Mouse (Mus musculus): ENCODE data around the gene Grk5. TPM values are rescaled to one million over a fixed set of nuclear protein-coding genes. Genes with fewer than 3 reads are reported as not detected.

Gene Grk5
- polyA plus RNA-seq, 1 experiment from 2014 or later: 2.9 TPM

GRCm38 (mm10) chr19:60955712-60956111, 66.2 kb downstream of the Grk5 start:
- no peak overlapping the region for H3K4me2 ChIP-seq
- 87% methylated on average over 1 of the region's 1 CpGs for WGBS

GRCm38 (mm10) chr19:60956198-60956750, 66.7 kb downstream of the Grk5 start:
- Histone ChIP-seq H3K27ac (ENCODE audit: low read depth, low read length) (no peak overlapping the region), H3K9me3 (ENCODE audit: control insufficient read depth, low read length) (no peaks in the 10 kb centered on the region), H3K4me3 (ENCODE audit: low read depth, low read length) (no peak overlapping the region), H3K4me2 (no peak overlapping the region), H3K27me3 (replicated peaks; ENCODE audit: control insufficient read depth, insufficient read depth, low read length) (no peaks in the 10 kb centered on the region), H3K4me1 (replicated peaks; ENCODE audit: control insufficient read depth, insufficient read depth, low read length) (no peaks in the 10 kb centered on the region), H3K36me3 (ENCODE audit: control insufficient read depth, insufficient read depth, low read length) (no peaks in the 10 kb centered on the region), H3K9ac (ENCODE audit: low read depth, low read length) (no peak overlapping the region)
- ATAC-seq (replicated peaks; ENCODE audit: low FRiP score) (no peak), DNase-seq (ENCODE audit: low spot score) (no peak)

More at GRCm38 (mm10) chr19:60955712-60956111, 66.2 kb downstream of the Grk5 start:
- Histone ChIP-seq H3K36me3 (ENCODE audit: control insufficient read depth, insufficient read depth, low read length) (no peaks in the 10 kb centered on the region), H3K4me1 (replicated peaks; ENCODE audit: control insufficient read depth, insufficient read depth, low read length) (no peaks in the 10 kb centered on the region), H3K9me3 (ENCODE audit: control insufficient read depth, low read length) (no peaks in the 10 kb centered on the region), H3K27me3 (replicated peaks; ENCODE audit: control insufficient read depth, insufficient read depth, low read length) (no peaks in the 10 kb centered on the region), H3K27ac (ENCODE audit: low read depth, low read length) (no peak overlapping the region), H3K4me3 (ENCODE audit: low read depth, low read length) (no peak overlapping the region), H3K9ac (ENCODE audit: low read depth, low read length) (no peak overlapping the region)
- DNase-seq (ENCODE audit: low spot score) (no peak), ATAC-seq (replicated peaks; ENCODE audit: low FRiP score) (no peak)

DNA sequence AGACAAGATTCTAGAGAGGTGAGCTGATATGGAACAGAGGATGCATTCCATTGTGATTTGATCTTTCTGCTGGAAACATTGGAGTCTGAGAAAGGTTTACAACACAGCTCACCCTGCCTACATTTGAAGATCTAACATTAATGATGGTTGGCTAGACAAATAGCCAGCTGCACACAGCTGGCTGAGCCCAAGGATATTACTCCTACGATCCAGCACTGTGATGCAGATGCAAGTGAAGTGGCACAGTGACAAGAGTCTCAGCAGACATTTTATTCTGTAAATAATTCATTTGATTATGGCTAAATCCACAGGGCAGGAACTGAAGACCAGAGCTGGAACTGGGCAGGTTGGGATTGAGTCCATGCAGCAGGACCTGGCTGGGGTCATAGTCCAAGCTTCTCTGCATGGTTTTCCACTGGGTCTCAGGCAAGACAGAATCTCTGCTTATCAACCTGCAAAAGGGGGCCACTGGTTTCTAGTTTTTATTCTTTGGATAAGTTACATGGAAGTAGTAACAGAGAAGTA, 70.2 kb downstream of the Grk5 start:
- ATAC-seq (replicated peaks; ENCODE audit: low FRiP score) (no peak), DNase-seq (ENCODE audit: low spot score) (no peak)
- Histone ChIP-seq H3K9me3 (ENCODE audit: control insufficient read depth, low read length) (no peaks in the 10 kb centered on the region), H3K4me1 (replicated peaks; ENCODE audit: control insufficient read depth, insufficient read depth, low read length) (no peaks in the 10 kb centered on the region), H3K4me2 (no peak overlapping the region), H3K27me3 (replicated peaks; ENCODE audit: control insufficient read depth, insufficient read depth, low read length) (no peaks in the 10 kb centered on the region), H3K9ac (ENCODE audit: low read depth, low read length) (no peak overlapping the region), H3K27ac (ENCODE audit: low read depth, low read length) (no peak overlapping the region), H3K4me3 (ENCODE audit: low read depth, low read length) (no peak overlapping the region), H3K36me3 (ENCODE audit: control insufficient read depth, insufficient read depth, low read length) (no peaks in the 10 kb centered on the region)
- 84% methylated on average over 1 of the region's 1 CpGs for WGBS

GRCm38 (mm10) chr19:60962358-60963061, 73.0 kb downstream of the Grk5 start:
- Histone ChIP-seq H3K9me3 (ENCODE audit: control insufficient read depth, low read length) (no peaks in the 10 kb centered on the region), H3K4me1 (replicated peaks; ENCODE audit: control insufficient read depth, insufficient read depth, low read length) (no peaks in the 10 kb centered on the region), H3K27ac (ENCODE audit: low read depth, low read length) (no peak overlapping the region), H3K36me3 (ENCODE audit: control insufficient read depth, insufficient read depth, low read length) (no peaks in the 10 kb centered on the region), H3K27me3 (replicated peaks; ENCODE audit: control insufficient read depth, insufficient read depth, low read length) (no peaks in the 10 kb centered on the region), H3K4me2 (no peak overlapping the region), H3K9ac (ENCODE audit: low read depth, low read length) (no peak overlapping the region), H3K4me3 (ENCODE audit: low read depth, low read length) (no peak overlapping the region)
- 76% methylated on average over 7 of the region's 7 CpGs for WGBS
- ATAC-seq (replicated peaks; ENCODE audit: low FRiP score): no peak
- DNase-seq (ENCODE audit: low spot score): no peak

DNA sequence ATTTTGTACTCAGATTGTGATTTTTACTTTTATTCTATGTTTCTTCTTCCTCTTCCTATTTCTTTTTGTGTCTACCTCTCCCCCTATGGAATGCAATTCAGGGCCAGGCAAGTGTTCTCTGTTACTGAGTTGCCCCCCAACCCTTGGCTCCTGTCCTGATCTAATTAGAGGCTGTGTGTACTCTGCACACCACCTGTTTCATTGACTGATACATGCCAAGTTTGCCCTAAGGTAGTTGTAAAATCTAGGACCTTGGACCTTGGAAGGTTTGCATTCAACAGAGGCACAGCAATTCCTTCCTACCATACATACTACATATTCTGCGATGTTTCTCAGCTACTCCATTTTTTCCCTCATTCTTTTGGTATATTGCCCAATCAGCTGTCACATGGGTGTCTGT, 78.4 kb downstream of the Grk5 start:
- Histone ChIP-seq H3K27me3 (replicated peaks; ENCODE audit: control insufficient read depth, insufficient read depth, low read length) (no peaks in the 10 kb centered on the region), H3K4me2 (no peak overlapping the region), H3K36me3 (ENCODE audit: control insufficient read depth, insufficient read depth, low read length) (no peaks in the 10 kb centered on the region), H3K4me3 (ENCODE audit: low read depth, low read length) (no peak overlapping the region), H3K27ac (ENCODE audit: low read depth, low read length) (no peak overlapping the region), H3K4me1 (replicated peaks; ENCODE audit: control insufficient read depth, insufficient read depth, low read length) (no peaks in the 10 kb centered on the region), H3K9ac (ENCODE audit: low read depth, low read length) (no peak overlapping the region), H3K9me3 (ENCODE audit: control insufficient read depth, low read length) (no peaks in the 10 kb centered on the region)
- no peak for DNase-seq (ENCODE audit: low spot score)
- no peak for ATAC-seq (replicated peaks; ENCODE audit: low FRiP score)
- WGBS: 82% methylated on average over 1 of the region's 1 CpGs

DNA sequence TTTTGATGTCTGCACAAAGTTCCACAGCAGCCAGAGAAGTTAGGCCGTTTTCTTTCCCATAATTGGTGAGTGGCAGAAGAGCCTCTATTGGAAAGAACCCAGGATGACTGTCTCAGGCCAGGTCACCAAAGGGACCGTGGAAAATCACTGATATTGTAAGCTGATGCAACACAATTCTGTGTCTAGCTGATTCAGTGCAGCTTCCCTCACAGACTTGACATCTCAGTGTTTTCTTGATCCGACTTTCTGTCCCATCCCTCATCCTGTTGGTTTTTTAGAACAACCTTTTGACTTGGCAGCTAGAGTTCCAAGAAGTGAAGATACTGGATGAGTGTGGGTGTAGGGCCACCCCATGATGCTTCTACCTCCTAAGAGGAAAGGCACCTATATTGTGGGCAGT, 80.9 kb downstream of the Grk5 start:
- Histone ChIP-seq H3K9me3 (ENCODE audit: control insufficient read depth, low read length) (no peaks in the 10 kb centered on the region), H3K27ac (ENCODE audit: low read depth, low read length) (no peak overlapping the region), H3K9ac (ENCODE audit: low read depth, low read length) (no peak overlapping the region), H3K4me3 (ENCODE audit: low read depth, low read length) (no peak overlapping the region), H3K4me2 (no peak overlapping the region), H3K27me3 (replicated peaks; ENCODE audit: control insufficient read depth, insufficient read depth, low read length) (no peaks in the 10 kb centered on the region), H3K4me1 (replicated peaks; ENCODE audit: control insufficient read depth, insufficient read depth, low read length) (no peaks in the 10 kb centered on the region), H3K36me3 (ENCODE audit: control insufficient read depth, insufficient read depth, low read length) (no peaks in the 10 kb centered on the region)
- DNase-seq (ENCODE audit: low spot score): no peak
- 65% methylated on average over 3 of the region's 3 CpGs for WGBS
- no peak for ATAC-seq (replicated peaks; ENCODE audit: low FRiP score)

GRCm38 (mm10) chr19:60971598-60971997, 82.0 kb downstream of the Grk5 start:
- Histone ChIP-seq H3K4me3 (ENCODE audit: low read depth, low read length) (no peak overlapping the region), H3K9ac (ENCODE audit: low read depth, low read length) (no peak overlapping the region), H3K27ac (ENCODE audit: low read depth, low read length) (no peak overlapping the region), H3K27me3 (replicated peaks; ENCODE audit: control insufficient read depth, insufficient read depth, low read length) (no peaks in the 10 kb centered on the region), H3K9me3 (ENCODE audit: control insufficient read depth, low read length) (no peaks in the 10 kb centered on the region), H3K4me2 (no peak overlapping the region), H3K36me3 (ENCODE audit: control insufficient read depth, insufficient read depth, low read length) (no peaks in the 10 kb centered on the region), H3K4me1 (replicated peaks; ENCODE audit: control insufficient read depth, insufficient read depth, low read length) (no peaks in the 10 kb centered on the region)
- ATAC-seq (replicated peaks; ENCODE audit: low FRiP score) (no peak), DNase-seq (ENCODE audit: low spot score) (no peak)
- 89% methylated on average over 1 of the region's 1 CpGs for WGBS

DNA sequence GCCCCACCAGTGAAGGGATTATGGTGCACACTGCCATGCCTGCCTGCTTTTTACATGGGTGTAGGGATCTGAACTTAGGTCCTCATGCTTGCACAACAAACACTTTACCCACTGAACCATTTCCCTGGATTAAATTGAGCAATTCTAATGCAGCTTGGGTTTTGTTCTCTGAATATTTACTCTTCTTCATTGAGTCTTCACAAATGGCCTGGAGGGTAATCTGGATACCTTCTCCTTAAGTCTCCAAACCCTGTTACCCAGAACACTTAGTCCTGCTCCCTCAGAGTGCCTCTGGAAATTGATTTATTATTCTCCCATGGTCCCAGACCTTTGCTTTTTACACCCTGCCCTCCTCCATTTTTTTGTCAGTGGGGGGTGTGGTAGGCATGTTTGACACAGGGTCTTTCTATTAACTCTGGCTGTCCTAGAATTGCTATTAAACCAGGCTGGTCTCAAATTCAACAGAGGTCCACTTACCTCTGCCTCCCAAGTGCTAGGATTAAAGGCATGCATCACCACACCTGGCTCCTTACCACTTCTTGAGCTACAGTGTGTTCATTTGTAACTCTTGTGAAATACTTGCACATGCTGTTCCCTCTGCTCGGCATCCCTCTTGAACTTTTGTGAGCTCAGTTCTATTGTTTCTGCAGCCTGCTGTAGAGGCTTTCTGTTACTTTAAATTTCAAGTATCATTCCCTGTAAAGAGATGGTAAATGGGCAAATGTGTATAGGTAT, 82.9 kb downstream of the Grk5 start:
- H3K27me3 ChIP-seq (replicated peaks; ENCODE audit: control insufficient read depth, insufficient read depth, low read length): no peaks in the 10 kb centered on the region
- DNase-seq (ENCODE audit: low spot score) (no peak), ATAC-seq (replicated peaks; ENCODE audit: low FRiP score) (no peak)
- H3K9ac ChIP-seq (ENCODE audit: low read depth, low read length): no peak overlapping the region
- H3K27ac ChIP-seq (ENCODE audit: low read depth, low read length): no peak overlapping the region
- H3K36me3 ChIP-seq (ENCODE audit: control insufficient read depth, insufficient read depth, low read length): no peaks in the 10 kb centered on the region
- H3K4me2 ChIP-seq: no peak overlapping the region
- WGBS: 78% methylated on average over 1 of the region's 1 CpGs
- H3K9me3 ChIP-seq (ENCODE audit: control insufficient read depth, low read length): no peaks in the 10 kb centered on the region
- H3K4me1 ChIP-seq (replicated peaks; ENCODE audit: control insufficient read depth, insufficient read depth, low read length): no peaks in the 10 kb centered on the region
- H3K4me3 ChIP-seq (ENCODE audit: low read depth, low read length): no peak overlapping the region
